Mouse (Mus musculus): ENCODE measurements around the gene Fbxw11. TPM values are rescaled to one million over a fixed set of nuclear protein-coding genes. Genes with fewer than 3 reads are reported as not detected.

The Fbxw11 gene
- polyA plus RNA-seq, 1 experiment from 2014 or later: 119 TPM

DNA sequence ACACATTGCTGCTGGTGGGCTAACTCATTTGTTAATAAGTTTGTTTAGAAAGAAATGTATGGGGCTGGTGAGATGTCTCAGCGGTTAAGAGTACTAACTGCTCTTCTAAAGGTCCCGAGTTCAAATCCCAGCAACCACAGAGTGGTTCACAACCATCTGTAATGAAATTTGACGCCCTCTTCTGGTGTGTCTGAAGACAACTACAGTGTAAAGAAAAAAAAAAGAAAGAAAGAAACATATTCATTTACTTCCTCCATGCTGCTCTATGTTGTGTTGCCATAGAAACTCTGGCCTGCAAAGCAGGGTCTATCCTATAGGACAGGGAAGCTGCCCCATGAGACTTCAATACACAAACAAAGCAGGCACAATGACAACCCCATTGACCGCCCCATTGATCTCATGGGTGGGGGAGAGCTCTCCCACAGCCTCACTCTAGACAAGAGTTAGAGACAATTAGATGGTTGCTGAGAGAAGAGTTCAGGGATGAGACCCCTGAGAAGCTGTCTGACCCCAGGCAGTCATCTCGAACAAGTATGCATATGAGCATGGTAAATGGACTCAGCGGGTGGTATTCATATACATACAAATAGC lies 22.6 kb upstream of the Fbxw11 start:
- no peak for ATAC-seq
- Histone ChIP-seq H3K27ac (ENCODE audit: low read length) (no peak overlapping the region), H3K4me3 (ENCODE audit: low read depth, low read length) (no peak overlapping the region), H3K9ac (ENCODE audit: low read depth, low read length) (no peak overlapping the region), H3K36me3 (ENCODE audit: control insufficient read depth, insufficient read depth, low read length) (no peaks in the 10 kb centered on the region), H3K4me2 (ENCODE audit: low read length) (no peak overlapping the region), H3K27me3 (ENCODE audit: control insufficient read depth, insufficient read depth, low read depth, low read length) (no peaks in the 10 kb centered on the region), H3K9me3 (replicated peaks; ENCODE audit: control insufficient read depth, low read length, poor library complexity, severe bottlenecking) (no peaks in the 10 kb centered on the region), H3K4me1 (ENCODE audit: control insufficient read depth, insufficient read depth, low read length) (no peaks in the 10 kb centered on the region)
- 68% methylated on average over 6 of the region's 6 CpGs for WGBS

DNA sequence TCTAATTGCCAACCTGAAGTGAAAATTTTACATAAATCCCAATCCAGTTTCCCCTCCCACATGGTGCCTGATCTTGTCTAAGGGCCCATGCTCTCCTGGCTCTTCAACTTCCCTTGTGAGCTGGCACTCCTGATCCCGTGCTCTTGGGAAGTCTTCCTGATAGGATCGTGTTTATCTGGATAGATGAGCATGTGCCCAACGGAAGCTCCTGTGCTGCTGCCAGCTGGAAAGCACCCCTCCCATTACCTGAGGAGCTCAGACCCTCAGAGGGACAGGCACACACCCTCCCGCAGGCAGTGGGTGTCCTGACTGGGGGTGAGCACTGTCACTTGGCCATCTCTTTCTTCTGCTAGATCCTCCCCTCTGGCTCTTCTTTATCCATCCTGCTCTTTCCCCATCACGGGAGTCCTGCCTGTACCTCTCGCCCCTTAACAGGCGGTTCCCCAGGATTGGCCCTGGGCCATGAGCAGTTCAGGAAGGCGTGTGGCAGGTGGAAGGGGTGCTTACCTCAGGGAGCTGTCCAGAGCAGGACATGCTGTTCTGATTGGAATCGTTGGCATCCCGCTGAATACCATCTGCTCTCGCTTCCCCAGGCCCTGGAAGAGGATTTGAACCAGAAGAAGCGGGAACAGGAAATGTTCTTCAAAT lies 20.6 kb upstream of the Fbxw11 start:
- Histone ChIP-seq H3K9me3 (replicated peaks; ENCODE audit: control insufficient read depth, low read length, poor library complexity, severe bottlenecking) (no peaks in the 10 kb centered on the region), H3K27ac (ENCODE audit: low read length) (no peak overlapping the region)
- ATAC-seq: no peak

DNA sequence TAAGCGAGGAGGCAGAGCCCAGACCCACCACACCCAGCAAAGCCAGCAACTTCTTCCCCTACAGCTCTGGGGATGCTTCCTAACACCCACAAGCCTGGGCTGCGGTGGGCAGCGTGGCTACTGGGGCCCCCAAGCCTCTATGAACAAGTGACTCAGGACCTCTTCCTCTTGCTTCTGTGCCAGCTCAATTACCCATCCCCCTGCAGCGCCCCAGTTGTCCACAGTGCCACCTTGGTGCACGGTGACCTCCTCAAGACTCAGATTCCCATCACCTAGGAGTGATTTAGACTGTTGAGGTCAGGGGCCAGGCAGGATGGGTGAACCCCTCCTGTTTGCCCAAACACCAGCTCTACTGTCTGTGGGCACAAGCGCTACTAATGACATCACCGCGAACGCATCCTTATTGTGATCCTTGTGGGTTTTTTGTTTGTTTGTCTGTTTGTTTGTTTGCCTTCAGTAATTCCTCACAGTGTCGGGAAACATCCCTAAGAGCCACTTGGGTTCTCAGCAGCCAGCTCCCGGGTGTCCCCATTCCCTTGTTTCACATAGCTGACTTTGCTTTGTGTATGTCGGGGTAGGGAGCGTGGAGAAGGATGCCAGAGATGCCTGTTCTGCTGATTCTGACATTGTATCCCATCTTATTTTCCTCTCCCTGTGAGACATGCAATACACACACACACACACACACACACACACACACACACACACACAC lies 19.9 kb upstream of the Fbxw11 start:
- no peak overlapping the region for H3K4me2 ChIP-seq (ENCODE audit: low read length)
- no peak overlapping the region for H3K27ac ChIP-seq (ENCODE audit: low read length)
- no peaks in the 10 kb centered on the region for H3K4me1 ChIP-seq (ENCODE audit: control insufficient read depth, insufficient read depth, low read length)
- no peak overlapping the region for H3K9ac ChIP-seq (ENCODE audit: low read depth, low read length)
- no peaks in the 10 kb centered on the region for H3K27me3 ChIP-seq (ENCODE audit: control insufficient read depth, insufficient read depth, low read depth, low read length)
- no peaks in the 10 kb centered on the region for H3K9me3 ChIP-seq (replicated peaks; ENCODE audit: control insufficient read depth, low read length, poor library complexity, severe bottlenecking)
- H3K36me3 ChIP-seq (ENCODE audit: control insufficient read depth, insufficient read depth, low read length): no peaks in the 10 kb centered on the region
- H3K4me3 ChIP-seq (ENCODE audit: low read depth, low read length): no peak overlapping the region
- no peak for ATAC-seq
- 88% methylated on average over 13 of the region's 13 CpGs for WGBS

More for the DNA sequence above, 20.6 kb upstream of the Fbxw11 start:
- 84% methylated on average over 12 of the region's 12 CpGs for WGBS
- Histone ChIP-seq H3K4me1 (ENCODE audit: control insufficient read depth, insufficient read depth, low read length) (no peaks in the 10 kb centered on the region), H3K4me2 (ENCODE audit: low read length) (no peak overlapping the region), H3K27me3 (ENCODE audit: control insufficient read depth, insufficient read depth, low read depth, low read length) (no peaks in the 10 kb centered on the region), H3K4me3 (ENCODE audit: low read depth, low read length) (no peak overlapping the region), H3K36me3 (ENCODE audit: control insufficient read depth, insufficient read depth, low read length) (no peaks in the 10 kb centered on the region), H3K9ac (ENCODE audit: low read depth, low read length) (no peak overlapping the region)

DNA sequence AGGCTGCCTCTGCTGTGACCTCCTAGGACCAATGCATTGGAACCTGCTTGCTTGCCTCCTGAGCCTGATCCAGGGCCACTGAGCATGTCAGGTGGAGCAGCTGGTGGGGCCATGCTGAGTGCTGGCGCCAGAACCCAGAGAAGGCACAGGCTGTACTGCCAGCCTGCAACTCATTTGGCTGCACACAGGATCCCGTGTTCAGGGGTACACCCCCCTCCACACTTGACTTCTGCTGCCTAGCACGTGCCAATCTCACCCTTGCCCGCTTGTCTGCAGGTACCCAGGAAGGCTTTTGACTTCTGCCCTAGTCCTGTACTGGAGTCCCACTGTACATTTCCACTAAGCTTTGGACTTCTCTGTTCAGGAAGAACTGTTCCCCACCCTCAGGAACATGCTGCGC lies 19.3 kb upstream of the Fbxw11 start:
- WGBS: 80% methylated on average over 5 of the region's 5 CpGs
- Histone ChIP-seq H3K4me1 (ENCODE audit: control insufficient read depth, insufficient read depth, low read length) (no peaks in the 10 kb centered on the region), H3K4me3 (ENCODE audit: low read depth, low read length) (no peak overlapping the region), H3K27me3 (ENCODE audit: control insufficient read depth, insufficient read depth, low read depth, low read length) (no peaks in the 10 kb centered on the region), H3K4me2 (ENCODE audit: low read length) (no peak overlapping the region), H3K27ac (ENCODE audit: low read length) (no peak overlapping the region), H3K9ac (ENCODE audit: low read depth, low read length) (no peak overlapping the region), H3K36me3 (ENCODE audit: control insufficient read depth, insufficient read depth, low read length) (no peaks in the 10 kb centered on the region), H3K9me3 (replicated peaks; ENCODE audit: control insufficient read depth, low read length, poor library complexity, severe bottlenecking) (no peaks in the 10 kb centered on the region)
- no peak for ATAC-seq

DNA sequence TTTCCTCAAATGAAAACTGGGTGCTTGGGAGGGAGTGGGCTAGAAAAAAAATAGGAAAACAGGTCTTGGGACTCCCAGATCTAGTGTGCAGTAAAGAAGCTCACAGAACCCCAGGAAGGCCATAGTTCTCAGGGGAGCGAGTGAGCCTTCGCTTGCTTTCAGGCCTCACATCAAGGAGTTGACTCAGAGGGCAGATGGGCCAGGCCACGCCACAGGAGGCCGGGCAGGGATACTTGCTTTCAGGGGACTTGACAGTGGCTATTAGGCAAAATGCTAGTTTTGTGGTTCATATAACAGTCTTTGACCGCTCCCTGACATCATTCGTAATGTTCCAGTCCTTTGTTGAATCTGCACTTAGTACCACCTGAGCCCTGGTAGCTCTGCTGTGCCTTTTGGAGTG lies 18.6 kb upstream of the Fbxw11 start:
- Histone ChIP-seq H3K4me1 (ENCODE audit: control insufficient read depth, insufficient read depth, low read length) (no peaks in the 10 kb centered on the region), H3K4me2 (ENCODE audit: low read length) (no peak overlapping the region), H3K36me3 (ENCODE audit: control insufficient read depth, insufficient read depth, low read length) (no peaks in the 10 kb centered on the region), H3K27ac (ENCODE audit: low read length) (no peak overlapping the region), H3K27me3 (ENCODE audit: control insufficient read depth, insufficient read depth, low read depth, low read length) (no peaks in the 10 kb centered on the region), H3K4me3 (ENCODE audit: low read depth, low read length) (no peak overlapping the region), H3K9ac (ENCODE audit: low read depth, low read length) (no peak overlapping the region), H3K9me3 (replicated peaks; ENCODE audit: control insufficient read depth, low read length, poor library complexity, severe bottlenecking) (no peaks in the 10 kb centered on the region)
- no peak for ATAC-seq
- WGBS: 74% methylated on average over 6 of the region's 6 CpGs

DNA sequence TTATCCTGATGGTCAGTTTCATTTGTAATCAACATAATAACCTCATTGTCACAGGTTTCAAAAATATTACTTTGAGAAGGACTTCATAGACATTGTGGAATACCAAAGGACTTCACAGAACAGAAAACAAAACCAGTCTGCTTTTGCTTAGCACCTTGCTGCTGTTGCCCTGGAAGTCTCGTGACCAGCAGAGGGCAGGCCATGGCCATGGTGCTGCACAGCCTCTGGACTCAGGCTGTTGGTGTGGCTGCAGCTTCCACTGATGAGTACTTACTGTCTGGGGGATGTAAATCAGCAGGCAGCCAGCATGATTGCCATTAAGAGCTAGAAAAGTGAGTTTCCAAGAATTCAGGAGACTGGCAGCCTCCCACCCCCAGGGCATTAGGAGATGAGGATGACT lies 16.8 kb upstream of the Fbxw11 start:
- no peaks in the 10 kb centered on the region for H3K4me1 ChIP-seq (ENCODE audit: control insufficient read depth, insufficient read depth, low read length)
- H3K4me2 ChIP-seq (ENCODE audit: low read length): no peak overlapping the region
- H3K9ac ChIP-seq (ENCODE audit: low read depth, low read length): no peak overlapping the region
- no peak for ATAC-seq
- WGBS: 62% methylated on average over 1 of the region's 1 CpGs
- no peaks in the 10 kb centered on the region for H3K9me3 ChIP-seq (replicated peaks; ENCODE audit: control insufficient read depth, low read length, poor library complexity, severe bottlenecking)
- H3K36me3 ChIP-seq (ENCODE audit: control insufficient read depth, insufficient read depth, low read length): no peaks in the 10 kb centered on the region
- H3K27me3 ChIP-seq (ENCODE audit: control insufficient read depth, insufficient read depth, low read depth, low read length): no peaks in the 10 kb centered on the region
- no peak overlapping the region for H3K4me3 ChIP-seq (ENCODE audit: low read depth, low read length)
- no peak overlapping the region for H3K27ac ChIP-seq (ENCODE audit: low read length)

DNA sequence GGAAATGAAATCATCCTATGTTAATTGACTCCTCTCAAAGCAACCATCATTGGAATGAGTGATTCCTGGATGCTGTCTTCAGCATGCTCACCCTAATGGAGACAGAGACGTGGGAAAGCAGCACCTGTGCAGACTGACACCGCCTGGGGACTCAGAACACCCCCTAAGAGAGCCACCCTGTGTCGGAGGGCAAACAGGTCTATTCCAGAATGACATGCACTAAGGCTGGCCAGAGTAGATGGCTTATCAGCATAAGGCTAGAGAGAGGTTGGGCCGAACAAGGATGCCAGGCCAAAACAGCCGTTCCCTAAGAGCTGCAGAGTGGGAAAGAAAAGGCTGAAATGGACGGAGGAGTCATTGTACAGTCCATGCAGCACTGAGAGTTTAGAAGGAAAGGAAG lies 16.4 kb upstream of the Fbxw11 start:
- no peaks in the 10 kb centered on the region for H3K27me3 ChIP-seq (ENCODE audit: control insufficient read depth, insufficient read depth, low read depth, low read length)
- no peak overlapping the region for H3K9ac ChIP-seq (ENCODE audit: low read depth, low read length)
- H3K4me3 ChIP-seq (ENCODE audit: low read depth, low read length): no peak overlapping the region
- no peaks in the 10 kb centered on the region for H3K36me3 ChIP-seq (ENCODE audit: control insufficient read depth, insufficient read depth, low read length)
- 86% methylated on average over 6 of the region's 6 CpGs for WGBS
- no peaks in the 10 kb centered on the region for H3K4me1 ChIP-seq (ENCODE audit: control insufficient read depth, insufficient read depth, low read length)
- no peaks in the 10 kb centered on the region for H3K9me3 ChIP-seq (replicated peaks; ENCODE audit: control insufficient read depth, low read length, poor library complexity, severe bottlenecking)
- no peak overlapping the region for H3K4me2 ChIP-seq (ENCODE audit: low read length)
- H3K27ac ChIP-seq (ENCODE audit: low read length): no peak overlapping the region
- no peak for ATAC-seq

DNA sequence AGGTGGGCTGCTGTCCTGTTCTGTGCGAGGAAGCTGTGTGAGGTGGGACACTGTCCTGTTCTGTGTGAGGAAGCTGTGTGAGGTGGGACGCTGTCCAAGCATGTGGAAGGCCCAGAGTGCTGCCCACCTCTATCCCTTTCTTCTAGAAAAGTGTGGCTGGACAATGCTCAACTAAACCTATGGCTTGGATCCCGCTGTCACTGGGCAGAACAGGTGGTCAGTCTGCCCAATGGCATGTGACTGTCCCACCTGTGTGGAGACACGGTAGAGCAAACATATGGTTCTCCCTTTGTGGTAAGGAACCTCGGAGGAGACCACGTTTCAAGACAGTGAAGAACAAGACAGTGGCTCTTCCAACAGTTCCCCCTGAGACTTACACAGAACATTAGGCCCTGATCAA lies 14.6 kb upstream of the Fbxw11 start:
- Histone ChIP-seq H3K36me3 (ENCODE audit: control insufficient read depth, insufficient read depth, low read length) (no peaks in the 10 kb centered on the region), H3K4me3 (ENCODE audit: low read depth, low read length) (no peak overlapping the region), H3K9ac (ENCODE audit: low read depth, low read length) (no peak overlapping the region), H3K4me2 (ENCODE audit: low read length) (no peak overlapping the region), H3K27ac (ENCODE audit: low read length) (no peak overlapping the region), H3K9me3 (replicated peaks; ENCODE audit: control insufficient read depth, low read length, poor library complexity, severe bottlenecking) (no peaks in the 10 kb centered on the region), H3K4me1 (ENCODE audit: control insufficient read depth, insufficient read depth, low read length) (no peaks in the 10 kb centered on the region), H3K27me3 (ENCODE audit: control insufficient read depth, insufficient read depth, low read depth, low read length) (no peaks in the 10 kb centered on the region)
- 86% methylated on average over 6 of the region's 6 CpGs for WGBS
- ATAC-seq: no peak

DNA sequence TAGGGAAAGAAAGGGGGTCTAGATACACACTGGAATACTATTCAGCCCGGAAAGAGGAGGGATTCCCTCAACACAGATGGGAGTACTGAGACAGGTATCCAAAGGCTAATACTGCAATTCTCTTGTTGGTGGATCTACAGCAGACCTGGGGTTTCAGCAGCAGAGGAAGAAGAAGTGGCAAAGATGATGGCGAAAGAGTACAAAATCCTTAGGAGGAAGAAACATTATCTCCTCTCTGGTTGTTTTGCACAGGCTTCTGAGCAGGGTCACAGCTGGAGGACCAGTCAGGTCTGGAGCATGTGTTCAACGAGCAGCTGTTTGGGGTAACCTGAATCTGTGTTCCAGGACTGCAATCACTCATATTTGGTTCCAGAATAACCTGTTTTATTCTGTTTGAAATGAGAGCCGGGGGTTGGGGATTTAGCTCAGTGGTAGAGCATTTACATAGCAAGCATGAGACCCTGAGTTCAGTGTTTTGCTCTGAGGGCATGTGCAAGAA lies 12.8 kb upstream of the Fbxw11 start:
- Histone ChIP-seq H3K9ac (ENCODE audit: low read depth, low read length) (no peak overlapping the region), H3K9me3 (replicated peaks; ENCODE audit: control insufficient read depth, low read length, poor library complexity, severe bottlenecking) (no peaks in the 10 kb centered on the region), H3K27ac (ENCODE audit: low read length) (no peak overlapping the region), H3K4me1 (ENCODE audit: control insufficient read depth, insufficient read depth, low read length) (no peaks in the 10 kb centered on the region), H3K27me3 (ENCODE audit: control insufficient read depth, insufficient read depth, low read depth, low read length) (no peaks in the 10 kb centered on the region), H3K4me2 (ENCODE audit: low read length) (no peak overlapping the region), H3K4me3 (ENCODE audit: low read depth, low read length) (no peak overlapping the region), H3K36me3 (ENCODE audit: control insufficient read depth, insufficient read depth, low read length) (no peaks in the 10 kb centered on the region)
- 85% methylated on average over 4 of the region's 4 CpGs for WGBS
- ATAC-seq: no peak
